Mouse (Mus musculus): ENCODE data around the gene Zfp260. TPM values are rescaled to one million over a fixed set of nuclear protein-coding genes. Genes with fewer than 3 reads are reported as not detected.

Gene Zfp260
- polyA plus RNA-seq (2012; fragmentation: generic; extraction: Trizol), result 10 to 100 TPM in 1 of 2 experiments, under 1 TPM in 1; 0.92 to 11.2 TPM

DNA sequence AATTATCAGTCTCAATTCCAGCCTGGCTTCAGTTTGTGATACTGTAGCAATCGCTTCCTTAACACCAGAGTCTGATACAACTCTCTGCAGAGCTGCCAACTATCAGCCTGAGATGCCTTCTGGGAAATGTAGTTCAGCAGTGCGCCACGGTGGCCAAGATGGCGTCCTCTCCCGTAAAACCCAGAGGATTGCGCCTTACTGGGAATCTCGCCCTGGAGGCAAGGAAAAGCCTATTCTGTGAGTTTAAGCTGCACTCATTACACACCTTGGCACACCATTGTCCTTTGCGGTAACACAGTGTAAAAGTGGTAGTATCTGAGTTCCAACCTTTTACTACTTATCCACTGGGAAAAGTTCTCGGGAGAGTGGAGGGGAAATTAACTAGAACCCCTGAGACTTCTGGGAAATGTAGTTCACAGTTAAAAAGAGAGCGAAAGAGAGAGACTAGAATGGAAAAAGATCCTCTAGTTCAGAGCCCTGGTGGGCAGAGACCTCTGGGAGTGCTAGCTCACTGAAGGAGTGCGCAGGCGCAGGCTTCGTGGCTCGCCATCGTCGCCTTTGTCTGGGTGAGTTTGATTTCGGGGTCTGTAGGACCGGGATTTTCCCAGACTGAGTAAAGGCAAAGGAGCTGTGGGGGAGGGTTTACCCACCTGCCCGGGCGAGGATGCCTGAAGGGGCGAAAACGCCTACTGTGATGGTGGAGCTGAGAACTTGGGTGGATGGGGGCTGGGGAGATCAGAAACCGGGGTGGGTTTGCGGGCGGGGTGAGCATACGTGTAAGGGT is at the start of gene Zfp260:
Gene Zfp260, plus strand, starts transcription at position 132 of the 784 bp plus-strand sequence.

DNA sequence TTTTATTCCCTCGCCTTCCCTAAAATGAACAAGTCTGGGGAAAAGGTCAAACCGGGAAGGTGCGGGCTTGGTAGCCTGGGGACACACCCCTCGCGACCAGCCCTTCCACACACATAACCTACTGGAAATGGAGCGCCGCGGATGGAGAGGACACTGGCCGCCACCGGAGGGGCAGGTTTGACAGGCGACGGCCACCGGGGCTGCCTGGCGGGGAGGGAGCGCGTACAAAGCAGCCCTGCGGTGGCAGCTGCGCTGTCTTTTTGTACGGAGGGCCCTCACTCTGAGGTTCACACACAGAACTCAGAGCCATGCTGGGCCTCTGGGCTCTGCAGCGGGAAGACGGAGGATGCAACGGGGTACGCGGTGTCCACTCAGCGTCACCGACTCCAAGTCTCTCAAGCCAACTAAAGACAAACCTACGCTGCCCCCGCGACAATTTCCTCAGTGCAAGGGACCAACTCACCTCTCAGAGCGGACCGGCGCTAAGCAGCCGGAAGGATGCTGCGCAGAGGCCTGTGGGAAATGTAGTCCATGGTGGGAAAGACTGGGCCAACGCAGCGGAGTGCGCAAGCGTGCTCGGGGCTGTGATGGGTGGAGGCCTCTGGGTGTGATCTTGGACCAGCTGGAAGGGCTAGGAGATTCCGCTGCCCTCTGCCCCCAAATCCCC is 43.6 kb upstream of the Zfp260 start, which contains the start of gene Zfp14:
Gene Zfp14, minus strand, starts transcription at position 499 of the 667 bp plus-strand sequence.

DNA sequence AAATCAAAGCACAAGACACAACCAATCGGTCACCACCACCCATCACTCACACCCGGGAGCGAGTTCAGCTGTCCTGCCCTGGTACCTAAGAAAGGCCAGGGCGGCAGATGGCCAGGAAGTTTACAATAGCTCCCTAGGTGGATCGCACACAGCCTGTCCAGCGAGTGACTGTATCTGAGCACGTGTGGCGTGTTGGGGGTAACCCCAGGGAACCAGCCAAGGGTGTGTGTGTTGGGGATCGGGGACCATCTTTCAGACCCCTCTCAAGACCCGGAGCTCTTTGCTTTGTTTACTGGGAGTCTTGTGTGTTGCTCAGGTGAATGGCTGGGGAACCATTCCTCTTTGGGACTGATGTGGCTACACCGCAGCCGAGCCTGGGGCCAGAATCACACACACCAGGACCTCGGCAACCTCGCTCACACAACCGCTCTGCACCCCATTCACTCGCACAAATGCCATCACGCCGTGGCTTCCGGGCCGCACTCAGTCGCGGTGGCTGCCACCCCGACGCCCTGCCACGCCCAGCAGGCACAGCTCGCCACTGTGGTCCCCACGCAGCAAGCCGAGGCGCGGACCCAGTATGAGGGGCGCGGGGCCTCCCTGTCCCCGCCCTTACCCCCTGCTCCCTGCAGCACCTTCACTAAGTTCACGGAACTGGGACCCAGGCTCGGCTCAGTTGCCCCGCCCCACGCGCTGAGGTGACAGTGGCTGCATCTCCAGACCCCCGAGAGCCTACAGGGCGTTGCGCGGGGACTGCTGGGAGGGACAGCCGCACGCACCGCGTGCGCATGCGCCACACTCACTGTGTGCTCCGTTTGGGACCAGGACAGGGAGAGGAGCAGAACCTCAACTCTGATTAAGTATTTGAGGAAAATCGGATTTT is 22.2 kb upstream of the Zfp260 start, which contains the start of gene Zfp82:
Gene Zfp82, minus strand, starts transcription at position 755 of the 883 bp plus-strand sequence.

DNA sequence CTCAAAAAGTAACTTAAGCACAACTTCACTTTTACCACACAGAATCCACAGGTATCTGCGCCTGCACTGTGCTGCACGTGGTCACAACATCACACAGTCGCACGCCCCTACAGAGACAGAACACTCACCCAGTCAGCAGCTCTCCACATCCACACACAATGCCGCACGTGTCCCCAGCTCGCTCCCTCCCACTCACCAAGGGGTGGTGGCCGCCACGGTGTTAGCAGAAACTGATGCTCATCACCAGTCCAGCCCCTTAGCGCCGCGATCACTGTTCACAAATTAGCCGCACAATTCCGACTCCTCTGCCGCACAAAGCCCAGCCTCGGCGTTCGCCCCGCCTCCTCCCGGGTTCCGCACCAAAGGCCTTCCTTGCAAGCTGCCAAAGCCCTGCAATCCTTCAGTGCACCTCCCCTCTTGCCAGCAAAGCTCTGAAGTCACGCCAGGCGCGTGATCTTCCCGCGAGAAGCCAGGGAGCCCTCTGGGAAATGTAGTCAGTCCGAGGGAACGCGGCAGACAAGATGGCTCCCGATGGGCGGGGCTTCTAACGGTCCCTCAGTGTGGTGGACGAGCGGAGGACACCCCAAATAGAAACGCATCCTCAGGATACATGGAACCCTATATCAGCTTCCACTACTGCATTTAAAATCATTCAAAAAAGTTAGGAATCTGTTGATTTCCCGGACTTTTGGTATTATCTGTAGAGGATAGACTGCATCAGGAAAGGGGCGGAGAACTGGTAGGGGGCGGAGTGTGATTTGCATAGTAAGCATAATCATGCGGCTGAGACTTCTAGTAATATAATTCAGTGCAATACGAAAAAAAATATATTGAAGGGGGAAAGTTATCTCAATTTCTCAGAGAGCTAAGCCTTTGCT is 4.2 kb upstream of the Zfp260 start, which contains the start of the genes Gm26920 and Zfp566:
Gene Gm26920, minus strand, starts transcription at position 319 of the 878 bp plus-strand sequence.
Gene Zfp566, minus strand, starts transcription at position 436 of the 878 bp plus-strand sequence.

DNA sequence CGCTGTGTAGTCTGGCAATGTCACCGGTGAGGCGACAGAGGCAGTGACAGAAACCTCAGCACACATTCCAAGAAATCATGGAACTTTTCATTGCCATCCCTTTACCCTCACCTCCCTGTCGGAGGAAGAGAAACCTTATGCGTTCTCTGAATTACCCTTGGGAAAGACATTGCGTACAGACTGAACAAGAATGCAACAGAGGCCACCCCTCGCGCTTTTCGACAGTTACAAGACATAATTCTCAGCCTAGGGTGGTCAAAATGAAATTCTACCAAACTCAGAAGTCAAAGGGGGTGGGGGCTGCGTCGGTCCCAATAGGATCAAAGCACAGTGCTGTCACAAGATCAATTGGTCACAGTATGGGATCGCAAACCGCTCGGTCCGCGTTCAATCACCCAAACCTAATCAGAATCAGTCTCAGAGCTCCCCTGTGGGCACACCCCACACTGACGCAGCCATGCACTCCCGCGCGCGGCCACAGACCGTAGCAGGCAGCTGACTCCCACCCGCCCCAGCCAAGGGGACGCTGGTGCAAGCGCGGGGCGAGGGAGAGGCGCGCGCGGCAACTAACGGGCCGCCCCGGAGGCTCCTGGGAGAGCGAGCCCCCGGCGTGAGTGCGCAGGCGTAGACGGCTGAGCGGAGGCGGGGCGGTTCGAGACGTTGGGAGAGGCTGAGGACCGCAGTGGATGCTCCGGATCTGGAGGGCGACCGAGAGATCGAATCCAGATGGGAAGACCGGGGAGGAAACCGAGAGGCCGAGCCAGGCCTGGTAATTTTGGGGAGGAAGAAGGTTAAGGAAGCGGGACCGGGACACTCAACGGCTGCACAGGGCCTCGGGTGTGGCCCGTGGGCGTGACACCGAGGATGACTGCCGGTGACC is 27.0 kb downstream of the Zfp260 start, which contains the start of gene Zfp382:
Gene Zfp382, plus strand, starts transcription at position 635 of the 880 bp plus-strand sequence.

Other genes with a start within 250 kb of the Zfp260 start
- 1 to 10 TPM in 1 of 2 experiments, under 1 TPM in 1; 0.09 to 1.4 TPM for gene Zfp940, start 241.1 kb upstream of the Zfp260 start, polyA plus RNA-seq (2012; fragmentation: generic; extraction: Trizol)
- gene Zfp420, start 234.8 kb upstream of the Zfp260 start, polyA plus RNA-seq (2012; fragmentation: generic; extraction: Trizol), result under 1 TPM; 0.25 to 0.98 TPM
- 1 to 10 TPM in 1 of 2 experiments, under 1 TPM in 1; 0.23 to 5.7 TPM for gene Zfp27, start 188.2 kb upstream of the Zfp260 start, polyA plus RNA-seq (2012; fragmentation: generic; extraction: Trizol)
- 1 to 10 TPM in 1 of 2 experiments, under 1 TPM in 1; 0.11 to 3.4 TPM for gene Zfp383, start 186.6 kb upstream of the Zfp260 start, polyA plus RNA-seq (2012; fragmentation: generic; extraction: Trizol)
- 1 to 10 TPM in 1 of 2 experiments, under 1 TPM in 1; 0.29 to 2.7 TPM for gene Zfp74, start 140.7 kb upstream of the Zfp260 start, polyA plus RNA-seq (2012; fragmentation: generic; extraction: Trizol)
- gene Zfp568, start 110.8 kb upstream of the Zfp260 start, polyA plus RNA-seq (2012; fragmentation: generic; extraction: Trizol), result 1 to 10 TPM in 1 of 2 experiments, under 1 TPM in 1; 0.22 to 2.1 TPM
- 1 to 10 TPM in 1 of 2 experiments, under 1 TPM in 1; 0.07 to 2.3 TPM for gene Zfp14, start 43.4 kb upstream of the Zfp260 start, polyA plus RNA-seq (2012; fragmentation: generic; extraction: Trizol)
- 1 to 10 TPM in 1 of 2 experiments, under 1 TPM in 1; 0.41 to 2.9 TPM for gene Zfp82, start 21.9 kb upstream of the Zfp260 start, polyA plus RNA-seq (2012; fragmentation: generic; extraction: Trizol)
- under 1 TPM; 0.02 to 0.77 TPM for gene Gm26920, start 4.4 kb upstream of the Zfp260 start, polyA plus RNA-seq (2012; fragmentation: generic; extraction: Trizol)
- 1 to 10 TPM in 1 of 2 experiments, under 1 TPM in 1; 0.22 to 4.5 TPM for gene Zfp566, start 4.2 kb upstream of the Zfp260 start, polyA plus RNA-seq (2012; fragmentation: generic; extraction: Trizol)
- 1 to 10 TPM in 1 of 2 experiments, under 1 TPM in 1; 0.15 to 2.5 TPM for gene Zfp382, start 27.2 kb downstream of the Zfp260 start, polyA plus RNA-seq (2012; fragmentation: generic; extraction: Trizol)
- 10 to 100 TPM in 1 of 2 experiments, under 1 TPM in 1; 0.48 to 12.2 TPM for gene Zfp146, start 75.0 kb downstream of the Zfp260 start, polyA plus RNA-seq (2012; fragmentation: generic; extraction: Trizol)
- 1 to 10 TPM; 2.7 to 6.7 TPM for gene Cox7a1, start 89.4 kb downstream of the Zfp260 start, polyA plus RNA-seq (2012; fragmentation: generic; extraction: Trizol)
- gene Capns1, start 104.0 kb downstream of the Zfp260 start, polyA plus RNA-seq (2012; fragmentation: generic; extraction: Trizol), result 100 to 1,000 TPM; 667 to 923 TPM
- 100 to 1,000 TPM; 140 to 190 TPM for gene Polr2i, start 137.2 kb downstream of the Zfp260 start, polyA plus RNA-seq (2012; fragmentation: generic; extraction: Trizol)
- 100 to 1,000 TPM; 159 to 336 TPM for gene Tbcb, start 137.5 kb downstream of the Zfp260 start, polyA plus RNA-seq (2012; fragmentation: generic; extraction: Trizol)
- gene Ovol3, start 140.9 kb downstream of the Zfp260 start, polyA plus RNA-seq (2012; fragmentation: generic; extraction: Trizol), result under 1 TPM in 1 of 2 experiments, not detected in 1; 0.08 TPM
- gene Thap8, start 185.3 kb downstream of the Zfp260 start, polyA plus RNA-seq (2012; fragmentation: generic; extraction: Trizol), result under 1 TPM; 0.15 to 0.45 TPM
- gene Wdr62, start 185.6 kb downstream of the Zfp260 start, polyA plus RNA-seq (2012; fragmentation: generic; extraction: Trizol), result 10 to 100 TPM; 12.7 to 22.5 TPM
- gene Clip3, start 197.0 kb downstream of the Zfp260 start, polyA plus RNA-seq (2012; fragmentation: generic; extraction: Trizol), result 100 to 1,000 TPM in 1 of 2 experiments, 10 to 100 TPM in 1; 59.0 to 203 TPM
- 10 to 100 TPM; 28.8 to 45.8 TPM for gene Alkbh6, start 213.9 kb downstream of the Zfp260 start, polyA plus RNA-seq (2012; fragmentation: generic; extraction: Trizol)
- 1 to 10 TPM in 1 of 2 experiments, under 1 TPM in 1; 0.21 to 1.4 TPM for gene Syne4, start 220.0 kb downstream of the Zfp260 start, polyA plus RNA-seq (2012; fragmentation: generic; extraction: Trizol)
- not detected for gene E130208F15Rik, start 227.0 kb downstream of the Zfp260 start, polyA plus RNA-seq (2012; fragmentation: generic; extraction: Trizol)
- gene Sdhaf1, start 229.1 kb downstream of the Zfp260 start, polyA plus RNA-seq (2012; fragmentation: generic; extraction: Trizol), result 10 to 100 TPM; 13.5 to 16.3 TPM